Mouse (Mus musculus) intestine, embryonic 14.5 days (tissue): ENCODE data around the gene Cyp2b23. TPM values are rescaled to one million over a fixed set of nuclear protein-coding genes. Genes with fewer than 3 reads are reported as not detected.
"Not testable (repeated sequence)": the region's sequence is repeated elsewhere in the genome, so short reads cannot be mapped to it uniquely, and the experiment has no call there.

Source experiments
- ATAC-seq: fragments of 200-750 bp; cut with Nextera tagmentation; replicated peaks from 2 replicates; pipeline ENCODE4 v1.8.0; 2017; ENCODE audit warnings: low read depth, moderate number of reproducible peaks, moderate TSS enrichment, moderate library complexity; ENCODE audit not compliant: low FRiP score, low TSS enrichment
- DNase-seq: peaks from one replicate; pipeline ENCODE4 v3.0.0-alpha.2; 2018; ENCODE audit warnings: low spot score
- H3K27ac ChIP-seq: fragments of 300-500 bp; sonication (generic); 2 replicates; pipeline ENCODE4 v1.5.1; 2014; ENCODE audit warnings: low read depth, mild to moderate bottlenecking, control low read depth
- H3K27me3 ChIP-seq: fragments of 300-500 bp; sonication (generic); replicated peaks from 2 replicates; pipeline ENCODE4 v1.6.1; 2014; ENCODE audit warnings: low read length, control low read depth; ENCODE audit not compliant: control insufficient read depth, insufficient read depth
- H3K36me3 ChIP-seq: fragments of 300-500 bp; sonication (generic); 2 replicates; pipeline ENCODE4 v1.6.1; 2014; ENCODE audit warnings: low read length, control low read depth; ENCODE audit not compliant: control insufficient read depth, insufficient read depth
- H3K4me1 ChIP-seq: fragments of 300-500 bp; sonication (generic); replicated peaks from 2 replicates; pipeline ENCODE4 v1.6.1; 2014; ENCODE audit warnings: low read length, control low read depth, mixed read lengths; ENCODE audit not compliant: control insufficient read depth, insufficient read depth
- H3K4me2 ChIP-seq: fragments of 300-500 bp; sonication (generic); 2 replicates; pipeline ENCODE4 v1.6.1; 2014; ENCODE audit warnings: low read length
- H3K4me3 ChIP-seq: fragments of 300-500 bp; sonication (generic); 2 replicates; pipeline ENCODE4 v1.5.1; 2014; ENCODE audit warnings: low read depth, low read length, control low read depth, mixed read lengths
- H3K9ac ChIP-seq: fragments of 300-500 bp; sonication (generic); 2 replicates; pipeline ENCODE4 v1.6.1; 2014; ENCODE audit warnings: mild to moderate bottlenecking, low read length
- H3K9me3 ChIP-seq: fragments of 300-500 bp; sonication (generic); 2 replicates; pipeline ENCODE4 v1.6.1; 2016; ENCODE audit warnings: low read length, control low read depth; ENCODE audit not compliant: control insufficient read depth
- WGBS: fragments of 180-500 bp; shearing (Covaris S2); extraction: QIAGEN DNeasy Blood & Tissue Kit; methylation state at CpG from one replicate; pipeline ENCODE4 v1.1.7; 2014; 5-methylcytosine and 5-hydroxymethylcytosine counted together
- polyA plus RNA-seq: library from polyadenylated mRNA; unstranded; fragments of >200 nt; fragmentation: Nextera tagmentation; extraction: Ambion mirVana; gene quantifications from 2 replicates; pipeline ENCODE4 v1.2.1, GENCODE M21; 2014

The Cyp2b23 gene
- polyA plus RNA-seq, result not detected in 2 replicates

- Histone ChIP-seq H3K4me2 (no peak within 1 kb of the TSS), H3K4me3 (no peak within 1 kb of the TSS), H3K9me3 (no peaks in the 10 kb centered on the region), H3K4me1 (no peaks in the 10 kb centered on the region), H3K27ac (no peak within 1 kb of the TSS), H3K9ac (no peak within 1 kb of the TSS), H3K27me3 (no peaks in the 10 kb centered on the region), H3K36me3 (no peaks in the 10 kb centered on the region)
- DNase-seq (no peak), ATAC-seq (no peak)
- 79% methylated on average over 4 of the region's 4 CpGs for WGBS
Observed at GRCm38 (mm10) chr7:26686337-26686736, at the start of gene Cyp2b23. Gene Cyp2b23 (minus strand): TSS chr7:26686437.

- Histone ChIP-seq H3K9ac (no peak overlapping the region), H3K4me1 (no peaks in the 10 kb centered on the region), H3K27ac (no peak overlapping the region), H3K27me3 (no peaks in the 10 kb centered on the region), H3K4me2 (no peak overlapping the region), H3K4me3 (no peak overlapping the region), H3K9me3 (no peaks in the 10 kb centered on the region), H3K36me3 (no peaks in the 10 kb centered on the region)
- no peak for DNase-seq
- ATAC-seq, result no peak
- WGBS, result 83% methylated on average over 11 of the region's 11 CpGs
Observed at GRCm38 (mm10) chr7:26711061-26711460, 24.8 kb upstream of the Cyp2b23 start.

GRCm38 (mm10) chr7:26707061-26707460 lies 20.8 kb upstream of the Cyp2b23 start:
- 50% methylated on average over 11 of the region's 11 CpGs for WGBS
- no peaks in the 10 kb centered on the region for H3K36me3 ChIP-seq

GRCm38 (mm10) chr7:26706191-26706590 lies 20.0 kb upstream of the Cyp2b23 start:
- not testable (repeated sequence) for H3K9me3 ChIP-seq, H3K4me3 ChIP-seq, H3K9ac ChIP-seq, H3K36me3 ChIP-seq, ATAC-seq, H3K4me1 ChIP-seq, H3K27me3 ChIP-seq, DNase-seq, H3K4me2 ChIP-seq, H3K27ac ChIP-seq
- 45% methylated on average over 6 of the region's 6 CpGs for WGBS

More at GRCm38 (mm10) chr7:26707061-26707460, 20.8 kb upstream of the Cyp2b23 start:
- DNase-seq (no peak), ATAC-seq (no peak)
- Histone ChIP-seq H3K4me3 (no peak overlapping the region), H3K4me2 (no peak overlapping the region), H3K9me3 (no peaks in the 10 kb centered on the region), H3K9ac (no peak overlapping the region), H3K27ac (no peak overlapping the region), H3K27me3 (no peaks in the 10 kb centered on the region), H3K4me1 (no peaks in the 10 kb centered on the region)

- Histone ChIP-seq H3K27ac (no peak overlapping the region), H3K9me3 (no peaks in the 10 kb centered on the region), H3K36me3 (no peaks in the 10 kb centered on the region), H3K4me3 (no peak overlapping the region), H3K4me1 (no peaks in the 10 kb centered on the region), H3K27me3 (no peaks in the 10 kb centered on the region), H3K9ac (no peak overlapping the region), H3K4me2 (no peak overlapping the region)
- DNase-seq (no peak), ATAC-seq (no peak)
- 73% methylated on average over 4 of the region's 4 CpGs for WGBS
Observed at GRCm38 (mm10) chr7:26700151-26700550, 13.9 kb upstream of the Cyp2b23 start.

- Histone ChIP-seq H3K4me3 (no peak overlapping the region), H3K4me2 (no peak overlapping the region), H3K27ac (no peak overlapping the region), H3K4me1 (no peaks in the 10 kb centered on the region), H3K27me3 (no peaks in the 10 kb centered on the region), H3K36me3 (no peaks in the 10 kb centered on the region), H3K9me3 (no peaks in the 10 kb centered on the region), H3K9ac (no peak overlapping the region)
- no peak for DNase-seq
- WGBS, result 72% methylated on average over 2 of the region's 2 CpGs
- ATAC-seq, result no peak
Observed at GRCm38 (mm10) chr7:26685713-26686112, 524 bp downstream of the Cyp2b23 start.

- not testable (repeated sequence) for H3K27ac ChIP-seq, H3K4me1 ChIP-seq, H3K4me3 ChIP-seq, ATAC-seq, H3K36me3 ChIP-seq, H3K9me3 ChIP-seq, H3K9ac ChIP-seq, H3K4me2 ChIP-seq, H3K27me3 ChIP-seq, DNase-seq
- 30% methylated on average over 2 of the region's 2 CpGs for WGBS
Observed at GRCm38 (mm10) chr7:26667466-26667865, 18.8 kb downstream of the Cyp2b23 start.

GRCm38 (mm10) chr7:26666011-26666410 lies 20.2 kb downstream of the Cyp2b23 start:
- Histone ChIP-seq H3K9me3 (no peaks in the 10 kb centered on the region), H3K9ac (no peak overlapping the region), H3K36me3 (no peaks in the 10 kb centered on the region), H3K27ac (no peak overlapping the region), H3K4me3 (no peak overlapping the region), H3K4me1 (no peaks in the 10 kb centered on the region), H3K27me3 (no peaks in the 10 kb centered on the region), H3K4me2 (no peak overlapping the region)
- WGBS, result 89% methylated on average over 5 of the region's 5 CpGs
- ATAC-seq (no peak), DNase-seq (no peak)

- 71% methylated on average over 1 of the region's 1 CpGs for WGBS
- not testable (repeated sequence) for ATAC-seq
Observed at GRCm38 (mm10) chr7:26618364-26618763, 67.9 kb downstream of the Cyp2b23 start, which contains the start of gene Vmn1r185. Gene Vmn1r185 (minus strand): TSS chr7:26618464.

More at GRCm38 (mm10) chr7:26618364-26618763, 67.9 kb downstream of the Cyp2b23 start, which contains the start of gene Vmn1r185:
- H3K4me2 ChIP-seq, H3K36me3 ChIP-seq, H3K4me3 ChIP-seq, H3K27me3 ChIP-seq, DNase-seq, H3K9ac ChIP-seq, H3K9me3 ChIP-seq, H3K4me1 ChIP-seq, H3K27ac ChIP-seq: not testable (repeated sequence)
